Mouse (Mus musculus): Measurements from ENCODE around the gene Gm572.

GRCm38 (mm10) chr4:148646616-148647015, 3.5 kb downstream of the Gm572 start:
- TF ChIP-seq POLR2A (IDR thresholded peaks at IDR 0.05; ENCODE audit: borderline replicate concordance, insufficient read depth, low read length) (no peak), CTCF (IDR thresholded peaks at IDR 0.05; ENCODE audit: borderline replicate concordance, insufficient read depth, low read depth, low read length) (no peak)
